Mouse (Mus musculus) common myeloid progenitor, adult 5-6 weeks (primary cell): ENCODE measurements around the gene Emilin2. TPM values are rescaled to one million over a fixed set of nuclear protein-coding genes. Genes with fewer than 3 reads are reported as not detected.
A peak's percentile ranks its signal among the peaks of the same experiment; 100 is the strongest.

Experiments used
- ATAC-seq: replicated peaks from 2 replicates; pipeline ENCODE4 v1.8.0; 2016; ENCODE audit warnings: low read depth, mild to moderate bottlenecking, moderate TSS enrichment, inconsistent platforms; ENCODE audit not compliant: poor library complexity, severe bottlenecking
- total RNA-seq: library from RNA; stranded (forward); fragments of 200-1000, 187-1606 nt; gene quantifications from 2 replicates; pipeline ENCODE4 v1.2.3, GENCODE M21; 2017

Gene Emilin2
- total RNA-seq, 1 experiment from 2014 or later, result 41.2 TPM

DNA sequence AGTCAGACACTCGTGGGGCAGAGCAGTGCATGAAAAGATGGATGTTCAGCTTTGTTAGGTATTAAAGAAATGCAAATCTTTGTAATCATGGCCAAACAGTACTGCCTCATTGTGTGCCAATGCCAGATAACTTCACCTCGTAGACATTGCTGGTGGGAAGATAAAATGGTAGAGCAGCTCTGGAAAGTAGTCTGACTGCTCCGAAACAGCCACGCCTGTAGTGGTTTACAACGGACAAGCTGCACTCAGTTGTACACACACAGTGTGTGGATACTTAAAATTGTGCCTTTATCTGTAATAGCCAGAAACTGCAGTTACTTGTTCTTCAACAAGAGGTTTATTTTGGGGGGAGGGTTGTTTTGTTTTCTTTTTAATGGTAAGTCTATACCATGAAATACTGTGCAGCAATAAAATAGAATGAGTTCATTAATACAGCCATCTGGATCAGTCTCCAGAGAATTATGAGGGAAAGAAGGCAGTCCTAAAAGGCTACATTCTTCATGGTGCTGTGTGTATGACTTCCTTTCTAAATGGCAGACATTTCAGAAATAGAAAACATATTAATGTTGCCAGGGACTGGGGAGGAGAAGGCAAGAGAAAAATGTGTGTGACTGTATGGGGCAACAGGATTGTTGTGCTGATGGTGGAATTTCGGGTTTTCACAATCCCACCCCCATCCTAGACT, 99.7 kb downstream of the Emilin2 start:
- ATAC-seq, result peak; percentile 73

- no peak for ATAC-seq
These were observed 101.8 kb downstream of the Emilin2 start for GRCm38 (mm10) chr17:71209936-71210335.

DNA sequence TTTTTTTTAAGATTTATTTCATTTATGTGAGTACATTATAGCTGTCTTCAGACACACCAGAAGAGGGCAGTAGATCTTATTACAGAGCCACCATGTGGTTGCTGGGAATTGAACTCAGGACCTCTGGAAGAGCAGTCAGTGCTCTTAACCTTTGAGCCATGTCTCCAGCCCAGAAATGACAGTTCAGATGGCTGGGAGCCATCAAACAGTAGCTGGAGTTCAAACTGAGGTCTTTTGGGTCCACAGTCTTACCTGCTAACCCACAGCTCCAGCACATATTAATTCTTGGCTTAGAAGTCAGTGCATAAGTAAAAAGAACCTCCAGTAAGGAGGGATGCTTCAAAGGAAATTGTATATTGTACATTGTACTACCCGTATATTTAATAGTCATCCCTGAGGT, 102.9 kb downstream of the Emilin2 start:
- no peak for ATAC-seq

- ATAC-seq, result no peak
These were observed 103.4 kb downstream of the Emilin2 start for GRCm38 (mm10) chr17:71208376-71208775.

DNA sequence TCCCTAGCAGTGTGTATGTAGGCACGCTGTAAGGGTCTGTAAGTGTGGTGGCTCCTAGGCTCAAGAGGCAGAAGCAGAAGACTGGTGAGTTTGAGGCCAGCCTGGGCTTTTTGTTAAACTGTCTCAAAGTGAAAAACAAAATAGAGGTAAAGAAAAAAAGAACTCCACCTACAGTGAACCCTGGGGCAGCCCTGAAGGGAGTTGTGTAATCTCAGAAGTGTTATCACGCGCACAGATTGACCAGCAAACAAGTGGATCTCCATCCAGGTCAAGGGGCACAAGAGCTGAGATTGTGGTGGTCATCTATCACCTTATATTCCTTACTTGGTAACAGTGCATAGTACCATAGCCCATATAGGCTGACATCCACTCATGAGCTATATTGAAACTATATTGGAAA, 104.5 kb downstream of the Emilin2 start:
- no peak for ATAC-seq

- ATAC-seq, result no peak
These were observed 105.5 kb downstream of the Emilin2 start for GRCm38 (mm10) chr17:71206136-71206893.

- ATAC-seq, result peak; percentile 24
These were observed 107.0 kb downstream of the Emilin2 start for GRCm38 (mm10) chr17:71204809-71205091.

- peak; percentile 89 for ATAC-seq
These were observed 107.6 kb downstream of the Emilin2 start for GRCm38 (mm10) chr17:71203998-71204808.

Other genes starting within 250 kb of the Emilin2 start
- 66.3 and 97.0 TPM in 2 replicates for gene Lpin2, start 129.4 kb downstream of the Emilin2 start, total RNA-seq
- gene Gm4707, start 147.9 kb upstream of the Emilin2 start, total RNA-seq, result 3.0 and 6.5 TPM in 2 replicates
- gene Smchd1, start 163.4 kb upstream of the Emilin2 start, total RNA-seq, result 215 and 225 TPM in 2 replicates
- 90.5 and 91.4 TPM in 2 replicates for gene Ndc80, start 214.9 kb upstream of the Emilin2 start, total RNA-seq
- gene Spdya, start 240.1 kb upstream of the Emilin2 start, total RNA-seq, result not detected in 2 replicates